Mouse (Mus musculus) lung, postnatal 0 days (tissue): ENCODE data around the gene Dennd5b. TPM values are rescaled to one million over a fixed set of nuclear protein-coding genes. Genes with fewer than 3 reads are reported as not detected.

Experiments
- ATAC-seq: fragments of 200-750 bp; cut with Nextera tagmentation; 2 replicates; pipeline ENCODE4 v1.8.0; 2017; ENCODE audit warnings: moderate library complexity
- DNase-seq: peaks from one replicate; pipeline ENCODE4 v3.0.0-alpha.2; 2016; ENCODE audit warnings: low spot score
- H3K27ac ChIP-seq: fragments of 300-500 bp; sonication (generic); 2 replicates; pipeline ENCODE4 v1.5.1; 2014; ENCODE audit warnings: antibody characterized with exemption, mild to moderate bottlenecking, low read length, mixed read lengths
- H3K27me3 ChIP-seq: fragments of 300-500 bp; sonication (generic); replicated peaks from 2 replicates; pipeline ENCODE4 v1.6.1; 2014; ENCODE audit warnings: low read length, mixed read lengths; ENCODE audit not compliant: insufficient read depth
- H3K36me3 ChIP-seq: fragments of 300-500 bp; sonication (generic); 2 replicates; pipeline ENCODE4 v1.6.1; 2014; ENCODE audit warnings: low read length, mixed read lengths; ENCODE audit not compliant: insufficient read depth
- H3K4me1 ChIP-seq: fragments of 300-500 bp; sonication (generic); 2 replicates; pipeline ENCODE4 v1.6.1; 2014; ENCODE audit warnings: antibody characterized with exemption, low read depth, low read length, mixed read lengths; ENCODE audit not compliant: insufficient read depth
- H3K4me2 ChIP-seq: fragments of 300-500 bp; sonication (generic); replicated peaks from 2 replicates; pipeline ENCODE4 v1.6.1; 2014; ENCODE audit warnings: low read depth, mild to moderate bottlenecking, low read length, moderate library complexity, mixed read lengths
- H3K4me3 ChIP-seq: fragments of 300-500 bp; sonication (generic); 2 replicates; pipeline ENCODE4 v1.5.1; 2014; ENCODE audit warnings: low read depth, low read length
- H3K9ac ChIP-seq: fragments of 300-500 bp; sonication (generic); replicated peaks from 2 replicates; pipeline ENCODE4 v1.6.1; 2014; ENCODE audit warnings: low read depth, mild to moderate bottlenecking
- H3K9me3 ChIP-seq: fragments of 300-500 bp; sonication (generic); 2 replicates; pipeline ENCODE4 v1.6.1; 2016; ENCODE audit warnings: low read length, mixed read lengths
- CTCF ChIP-seq: IDR thresholded peaks from 2 replicates; pipeline ENCODE4 v1.5.1; 2016; ENCODE audit warnings: antibody characterized with exemption, mild to moderate bottlenecking
- EP300 ChIP-seq: IDR thresholded peaks from 2 replicates; pipeline ENCODE4 v1.6.1; 2016; ENCODE audit warnings: antibody characterized with exemption, mild to moderate bottlenecking, control low read depth
- WGBS: fragments of 180-500 bp; shearing (Covaris S2); extraction: QIAGEN DNeasy Blood & Tissue Kit; methylation state at CpG from one replicate; pipeline ENCODE4 v1.1.7; 2014; 5-methylcytosine and 5-hydroxymethylcytosine counted together
- polyA plus RNA-seq: library from polyadenylated mRNA; unstranded; fragments of >200 nt; fragmentation: Nextera tagmentation; extraction: Ambion mirVana; gene quantifications from 2 replicates; pipeline ENCODE4 v1.2.1, GENCODE M21; 2015

The Dennd5b gene
- polyA plus RNA-seq, 1 experiment from 2014 or later: 3.6 TPM

DNA sequence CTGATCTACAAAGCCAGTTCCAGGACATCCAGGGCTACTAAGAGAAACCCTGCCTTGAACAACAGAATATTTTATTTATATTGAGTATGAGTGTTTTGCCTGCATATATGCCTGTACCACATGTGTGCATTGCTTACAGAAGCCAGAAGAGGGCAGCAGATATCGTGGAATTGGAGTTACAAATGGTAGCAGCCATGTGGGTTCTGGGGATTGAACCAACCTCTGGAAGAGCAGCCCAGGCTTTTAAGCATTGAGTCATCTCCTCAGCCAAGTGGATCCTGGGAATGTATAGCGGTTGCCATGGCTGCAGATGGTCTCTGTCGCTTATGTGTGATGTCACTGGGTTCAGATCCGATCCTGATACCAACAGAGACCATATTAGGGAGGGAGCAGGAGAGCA is 25.2 kb upstream of the Dennd5b start:
- Histone ChIP-seq H3K27me3 (no peaks in the 10 kb centered on the region), H3K4me3 (no peak overlapping the region), H3K9me3 (no peaks in the 10 kb centered on the region), H3K9ac (no peak overlapping the region), H3K27ac (no peak overlapping the region), H3K4me1 (no peaks in the 10 kb centered on the region), H3K36me3 (no peaks in the 10 kb centered on the region), H3K4me2 (no peak overlapping the region)
- 72% methylated on average over 4 of the region's 4 CpGs for WGBS
- ATAC-seq (no peak), DNase-seq (no peak)
- TF ChIP-seq CTCF (peak; percentile 62), EP300 (no peak)

DNA sequence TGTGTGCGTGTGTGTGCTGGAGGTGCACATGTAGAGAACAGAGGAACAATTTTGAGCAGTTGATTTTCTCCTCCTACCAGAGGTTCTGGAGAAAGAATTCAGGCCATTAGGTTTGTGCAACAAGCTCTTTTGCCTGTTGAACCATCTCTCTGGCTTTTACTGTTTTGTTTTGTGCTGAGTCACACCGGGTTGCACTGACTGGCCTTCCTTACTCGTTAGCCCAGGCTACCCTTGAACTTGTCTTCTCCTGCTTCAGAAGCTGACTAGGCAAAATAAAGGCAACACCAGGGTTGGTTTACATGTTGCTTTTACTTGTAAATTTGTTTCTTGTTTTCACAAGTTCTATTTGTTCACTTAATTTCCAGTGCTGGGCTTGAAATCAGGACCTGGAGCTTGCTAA is 21.6 kb upstream of the Dennd5b start:
- H3K27me3 ChIP-seq: no peaks in the 10 kb centered on the region
- ATAC-seq (no peak), DNase-seq (no peak)
- H3K9me3 ChIP-seq: no peaks in the 10 kb centered on the region
- H3K36me3 ChIP-seq: no peaks in the 10 kb centered on the region
- WGBS: 85% methylated on average over 3 of the region's 3 CpGs
- no peak for TF ChIP-seq CTCF
- no peak for TF ChIP-seq EP300
- H3K4me1 ChIP-seq: no peaks in the 10 kb centered on the region
- no peak overlapping the region for H3K27ac ChIP-seq
- no peak overlapping the region for H3K4me2 ChIP-seq
- no peak overlapping the region for H3K4me3 ChIP-seq
- H3K9ac ChIP-seq: no peak overlapping the region

DNA sequence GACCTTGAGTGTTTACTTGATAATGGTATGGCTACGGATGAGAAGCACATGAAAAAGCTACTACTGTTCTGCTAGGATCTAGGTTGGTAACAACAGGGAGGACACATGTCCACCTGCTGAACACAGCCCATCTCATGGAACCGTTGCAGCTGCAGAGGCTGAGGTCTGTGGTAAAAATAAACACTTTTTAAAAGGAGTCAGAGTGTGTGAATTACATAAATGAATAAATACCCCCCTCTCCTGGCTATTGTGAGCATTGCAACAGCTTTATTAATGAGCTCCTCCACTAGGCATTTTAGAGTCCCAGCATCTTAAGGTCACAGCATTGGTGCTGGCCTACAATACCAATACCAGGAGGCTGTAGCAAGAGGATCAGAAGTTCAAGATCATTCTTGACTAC is 18.4 kb upstream of the Dennd5b start:
- no peak overlapping the region for H3K9ac ChIP-seq
- DNase-seq (peak; percentile 85), ATAC-seq (peak; percentile 30)
- H3K9me3 ChIP-seq: no peaks in the 10 kb centered on the region
- no peaks in the 10 kb centered on the region for H3K4me1 ChIP-seq
- H3K36me3 ChIP-seq: no peaks in the 10 kb centered on the region
- H3K27ac ChIP-seq: no peak overlapping the region
- WGBS: 16% methylated on average over 2 of the region's 2 CpGs
- no peak overlapping the region for H3K4me2 ChIP-seq
- TF ChIP-seq EP300 (no peak), CTCF (peak; percentile 85)
- no peaks in the 10 kb centered on the region for H3K27me3 ChIP-seq
- H3K4me3 ChIP-seq: no peak overlapping the region

DNA sequence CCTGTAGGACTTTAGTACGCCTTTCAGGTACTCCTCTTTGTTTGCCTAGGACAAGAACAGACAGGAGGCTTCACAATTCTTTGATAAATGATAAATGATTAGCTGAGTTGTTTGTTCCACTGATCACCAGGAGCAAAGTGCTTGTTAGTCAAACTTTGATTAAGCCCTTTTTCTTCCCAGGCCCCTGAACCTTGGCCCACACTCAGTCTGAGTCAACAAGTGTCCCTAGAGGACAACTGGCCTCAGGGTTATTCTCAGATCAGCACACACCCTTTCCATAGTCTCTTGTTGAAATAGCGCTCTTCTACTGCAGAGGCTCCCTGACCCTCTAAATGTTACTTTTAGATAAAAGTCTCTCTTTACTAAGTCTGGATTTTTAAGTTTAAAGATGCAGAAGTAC is 17.5 kb upstream of the Dennd5b start:
- no peaks in the 10 kb centered on the region for H3K9me3 ChIP-seq
- DNase-seq: no peak

DNA sequence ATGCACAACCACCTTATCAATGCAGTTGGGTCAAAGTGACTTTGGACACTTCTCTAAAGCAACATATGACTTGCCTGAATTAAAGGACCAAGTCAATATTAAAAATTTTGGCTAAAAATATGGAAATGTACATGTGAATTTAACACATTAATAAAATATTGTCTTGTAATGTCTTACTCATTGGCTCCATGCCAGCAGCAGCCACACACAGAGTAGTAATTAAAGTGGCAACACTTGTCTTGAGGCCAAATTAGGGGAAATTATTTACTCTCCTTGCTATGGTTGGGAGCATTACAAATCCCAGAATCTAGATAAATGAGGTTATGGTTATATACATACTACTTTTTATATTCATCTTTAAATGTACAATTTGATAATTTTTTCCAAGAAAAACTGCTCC is 15.5 kb upstream of the Dennd5b start:
- no peak for TF ChIP-seq CTCF
- ATAC-seq: no peak
- Histone ChIP-seq H3K4me3 (no peak overlapping the region), H3K9me3 (no peaks in the 10 kb centered on the region), H3K27me3 (no peaks in the 10 kb centered on the region), H3K4me1 (no peaks in the 10 kb centered on the region), H3K9ac (no peak overlapping the region), H3K4me2 (no peak overlapping the region), H3K27ac (no peak overlapping the region), H3K36me3 (no peaks in the 10 kb centered on the region)
- no peak for DNase-seq

More for the DNA sequence above, 17.5 kb upstream of the Dennd5b start:
- no peak overlapping the region for H3K4me3 ChIP-seq
- no peak overlapping the region for H3K4me2 ChIP-seq
- H3K27me3 ChIP-seq: no peaks in the 10 kb centered on the region
- no peaks in the 10 kb centered on the region for H3K36me3 ChIP-seq
- TF ChIP-seq EP300 (no peak), CTCF (no peak)
- no peak for ATAC-seq
- no peaks in the 10 kb centered on the region for H3K4me1 ChIP-seq
- no peak overlapping the region for H3K9ac ChIP-seq
- WGBS: 33% methylated on average over 2 of the region's 2 CpGs
- no peak overlapping the region for H3K27ac ChIP-seq

DNA sequence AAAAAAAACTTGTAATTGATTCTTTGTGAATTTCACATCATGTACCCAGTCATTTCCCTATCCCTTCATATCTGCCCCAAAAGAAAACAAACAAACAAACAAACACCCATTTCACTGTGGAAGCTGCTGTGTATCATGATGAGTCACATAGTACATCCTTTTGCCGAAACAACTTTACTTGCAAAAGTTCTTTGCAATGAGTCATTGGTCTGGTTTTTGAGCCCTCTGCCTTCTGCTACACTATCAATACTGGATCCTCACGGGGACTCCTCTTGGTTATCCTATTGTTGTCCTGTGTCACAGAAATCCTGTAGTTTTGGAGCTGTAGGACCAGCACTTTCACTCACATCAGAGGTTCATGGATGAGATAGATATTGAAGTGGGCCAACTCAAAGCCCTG is 7.4 kb upstream of the Dennd5b start:
- ATAC-seq (no peak), DNase-seq (no peak)
- Histone ChIP-seq H3K4me2 (no peak overlapping the region), H3K27ac (no peak overlapping the region), H3K9me3 (no peaks in the 10 kb centered on the region), H3K9ac (no peak overlapping the region), H3K4me1 (no peaks in the 10 kb centered on the region), H3K4me3 (no peak overlapping the region), H3K27me3 (no peaks in the 10 kb centered on the region), H3K36me3 (no peaks in the 10 kb centered on the region)
- WGBS: 73% methylated on average over 2 of the region's 2 CpGs
- no peak for TF ChIP-seq EP300
- TF ChIP-seq CTCF: no peak

DNA sequence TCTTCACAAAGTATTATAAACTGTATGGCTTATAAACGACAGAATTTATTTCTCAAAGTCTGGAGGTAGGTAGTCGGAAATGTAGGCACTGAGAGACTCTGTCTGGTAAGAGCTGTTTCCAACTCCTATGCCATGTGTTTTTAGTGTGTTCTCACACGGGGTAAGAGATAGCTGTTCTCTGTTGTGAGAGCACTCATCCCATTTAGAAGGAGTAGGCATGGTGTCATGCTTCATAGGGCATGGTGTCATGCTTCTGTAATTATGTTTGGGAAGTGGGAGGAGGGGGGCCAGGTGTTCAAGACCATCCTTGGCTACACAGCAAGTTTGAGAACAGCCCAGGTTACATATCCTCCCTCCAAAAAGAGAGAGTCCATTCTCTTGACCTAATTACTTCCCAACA is 6.1 kb upstream of the Dennd5b start:
- WGBS: 68% methylated on average over 3 of the region's 3 CpGs
- ATAC-seq: no peak

More for the DNA sequence above, 6.1 kb upstream of the Dennd5b start:
- no peaks in the 10 kb centered on the region for H3K36me3 ChIP-seq
- no peak overlapping the region for H3K9ac ChIP-seq
- H3K27ac ChIP-seq: no peak overlapping the region
- H3K9me3 ChIP-seq: no peaks in the 10 kb centered on the region
- no peaks in the 10 kb centered on the region for H3K27me3 ChIP-seq
- no peak overlapping the region for H3K4me3 ChIP-seq
- H3K4me2 ChIP-seq: no peak overlapping the region
- no peak for TF ChIP-seq EP300
- no peak for TF ChIP-seq CTCF
- DNase-seq: no peak
- H3K4me1 ChIP-seq: no peaks in the 10 kb centered on the region
